Mouse (Mus musculus): Measurements from ENCODE around the gene Tap2. TPM values are rescaled to one million over a fixed set of nuclear protein-coding genes. Genes with fewer than 3 reads are reported as not detected.
A peak's percentile ranks its signal among the peaks of the same experiment; 100 is the strongest.

Gene Tap2
- polyA plus RNA-seq, 1 experiment: 0.83 TPM

- Histone ChIP-seq H3K27me3 (ENCODE audit: control insufficient read depth) (peaks cover 71% of the 10 kb centered on the region), H3K36me3 (ENCODE audit: control insufficient read depth) (no peaks in the 10 kb centered on the region), H3K9me3 (ENCODE audit: control insufficient read depth, low read length) (no peaks in the 10 kb centered on the region), H3K4me3 (replicated peaks) (no peak overlapping the region), H3K4me1 (ENCODE audit: control insufficient read depth) (peaks cover 21% of the 10 kb centered on the region)
- TF ChIP-seq GATA1 (IDR thresholded peaks at IDR 0.05; ENCODE audit: low read length) (no peak), TAL1 (IDR thresholded peaks at IDR 0.05; ENCODE audit: low read length) (no peak)
Measured at GRCm38 (mm10) chr17:34188986-34189385, 14.3 kb upstream of the Tap2 start.

GRCm38 (mm10) chr17:34192852-34193251 lies 10.5 kb upstream of the Tap2 start:
- no peaks in the 10 kb centered on the region for H3K36me3 ChIP-seq (ENCODE audit: control insufficient read depth)
- H3K4me3 ChIP-seq (replicated peaks): no peak overlapping the region
- H3K9me3 ChIP-seq (ENCODE audit: control insufficient read depth, low read length): no peaks in the 10 kb centered on the region
- H3K4me1 ChIP-seq (ENCODE audit: control insufficient read depth): peaks cover 14% of the 10 kb centered on the region
- H3K27me3 ChIP-seq (ENCODE audit: control insufficient read depth): peaks cover 82% of the 10 kb centered on the region
- TF ChIP-seq TAL1 (IDR thresholded peaks at IDR 0.05; ENCODE audit: low read length): no peak
- no peak for TF ChIP-seq GATA1 (IDR thresholded peaks at IDR 0.05; ENCODE audit: low read length)

DNA sequence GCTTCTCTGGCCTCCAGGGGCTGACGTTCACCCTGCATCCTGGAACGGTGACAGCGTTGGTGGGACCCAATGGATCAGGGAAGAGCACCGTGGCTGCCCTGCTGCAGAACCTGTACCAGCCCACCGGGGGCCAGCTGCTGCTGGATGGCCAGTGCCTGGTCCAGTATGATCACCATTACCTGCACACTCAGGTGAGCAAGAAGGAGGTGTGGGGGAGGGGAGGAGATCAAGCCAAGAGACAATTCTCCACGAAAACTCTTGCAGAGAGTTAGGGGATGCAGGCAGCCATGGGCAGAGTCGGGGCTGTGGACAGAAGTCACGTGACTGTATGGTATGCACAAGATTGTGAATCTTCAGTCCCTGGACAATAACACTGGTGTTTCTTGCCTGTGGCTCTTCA lies 9.9 kb upstream of the Tap2 start:
- Histone ChIP-seq H3K4me1 (ENCODE audit: control insufficient read depth) (peaks cover 13% of the 10 kb centered on the region), H3K36me3 (ENCODE audit: control insufficient read depth) (no peaks in the 10 kb centered on the region), H3K4me3 (replicated peaks) (no peak overlapping the region), H3K9me3 (ENCODE audit: control insufficient read depth, low read length) (no peaks in the 10 kb centered on the region), H3K27me3 (ENCODE audit: control insufficient read depth) (peaks cover 82% of the 10 kb centered on the region)
- TF ChIP-seq TAL1 (IDR thresholded peaks at IDR 0.05; ENCODE audit: low read length): no peak
- no peak for TF ChIP-seq GATA1 (IDR thresholded peaks at IDR 0.05; ENCODE audit: low read length)

DNA sequence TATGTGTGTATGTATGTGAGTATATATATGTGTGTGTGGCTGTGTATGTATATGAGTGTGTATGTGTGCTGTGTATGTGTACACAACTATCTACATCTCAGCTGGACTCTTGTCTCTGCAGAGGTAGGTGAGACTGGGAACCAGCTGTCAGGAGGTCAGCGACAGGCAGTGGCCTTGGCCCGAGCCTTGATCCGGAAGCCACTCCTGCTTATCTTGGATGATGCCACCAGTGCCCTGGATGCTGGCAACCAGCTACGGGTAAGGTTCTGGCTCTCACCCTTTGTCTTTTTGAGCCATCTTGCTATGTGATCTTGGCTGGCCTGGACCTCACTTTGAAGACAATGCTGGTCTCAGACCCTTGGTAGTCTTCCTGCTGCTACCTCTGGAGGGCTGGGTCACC lies 8.6 kb upstream of the Tap2 start:
- Histone ChIP-seq H3K27me3 (ENCODE audit: control insufficient read depth) (peaks cover 80% of the 10 kb centered on the region), H3K36me3 (ENCODE audit: control insufficient read depth) (no peaks in the 10 kb centered on the region), H3K9me3 (ENCODE audit: control insufficient read depth, low read length) (no peaks in the 10 kb centered on the region), H3K4me1 (ENCODE audit: control insufficient read depth) (peaks cover 14% of the 10 kb centered on the region), H3K4me3 (replicated peaks) (no peak overlapping the region)
- no peak for TF ChIP-seq GATA1 (IDR thresholded peaks at IDR 0.05; ENCODE audit: low read length)
- TF ChIP-seq TAL1 (IDR thresholded peaks at IDR 0.05; ENCODE audit: low read length): no peak

DNA sequence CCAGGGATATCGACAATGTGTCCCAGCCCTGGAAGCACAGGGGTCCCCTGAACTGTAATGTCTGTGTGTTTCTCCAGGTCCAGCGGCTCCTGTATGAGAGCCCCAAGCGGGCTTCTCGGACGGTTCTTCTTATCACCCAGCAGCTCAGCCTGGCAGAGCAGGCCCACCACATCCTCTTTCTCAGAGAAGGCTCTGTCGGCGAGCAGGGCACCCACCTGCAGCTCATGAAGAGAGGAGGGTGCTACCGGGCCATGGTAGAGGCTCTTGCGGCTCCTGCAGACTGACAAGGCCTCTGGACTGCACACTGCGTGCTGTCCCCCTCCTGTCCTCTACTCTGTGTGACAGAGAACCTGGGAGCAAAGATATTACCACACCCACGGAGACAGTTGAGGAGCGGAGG lies 6.8 kb upstream of the Tap2 start:
- H3K4me1 ChIP-seq (ENCODE audit: control insufficient read depth): peaks cover 14% of the 10 kb centered on the region
- H3K36me3 ChIP-seq (ENCODE audit: control insufficient read depth): no peaks in the 10 kb centered on the region
- TF ChIP-seq TAL1 (IDR thresholded peaks at IDR 0.05; ENCODE audit: low read length) (no peak), GATA1 (IDR thresholded peaks at IDR 0.05; ENCODE audit: low read length) (no peak)
- peaks cover 76% of the 10 kb centered on the region for H3K27me3 ChIP-seq (ENCODE audit: control insufficient read depth)
- H3K9me3 ChIP-seq (ENCODE audit: control insufficient read depth, low read length): no peaks in the 10 kb centered on the region
- no peak overlapping the region for H3K4me3 ChIP-seq (replicated peaks)

GRCm38 (mm10) chr17:34196941-34197894 lies 6.1 kb upstream of the Tap2 start, which contains the start of gene Psmb8:
TSS of gene Psmb8 (plus strand) at chr17:34197721.
- no peak for TF ChIP-seq TAL1 (IDR thresholded peaks at IDR 0.05; ENCODE audit: low read length)
- H3K4me1 ChIP-seq (ENCODE audit: control insufficient read depth): peaks cover 14% of the 10 kb centered on the region
- peaks cover 70% of the 10 kb centered on the region for H3K27me3 ChIP-seq (ENCODE audit: control insufficient read depth)
- peak within 1 kb of the TSS; percentile 47 for H3K4me3 ChIP-seq (replicated peaks)
- H3K9me3 ChIP-seq (ENCODE audit: control insufficient read depth, low read length): no peaks in the 10 kb centered on the region
- no peaks in the 10 kb centered on the region for H3K36me3 ChIP-seq (ENCODE audit: control insufficient read depth)

DNA sequence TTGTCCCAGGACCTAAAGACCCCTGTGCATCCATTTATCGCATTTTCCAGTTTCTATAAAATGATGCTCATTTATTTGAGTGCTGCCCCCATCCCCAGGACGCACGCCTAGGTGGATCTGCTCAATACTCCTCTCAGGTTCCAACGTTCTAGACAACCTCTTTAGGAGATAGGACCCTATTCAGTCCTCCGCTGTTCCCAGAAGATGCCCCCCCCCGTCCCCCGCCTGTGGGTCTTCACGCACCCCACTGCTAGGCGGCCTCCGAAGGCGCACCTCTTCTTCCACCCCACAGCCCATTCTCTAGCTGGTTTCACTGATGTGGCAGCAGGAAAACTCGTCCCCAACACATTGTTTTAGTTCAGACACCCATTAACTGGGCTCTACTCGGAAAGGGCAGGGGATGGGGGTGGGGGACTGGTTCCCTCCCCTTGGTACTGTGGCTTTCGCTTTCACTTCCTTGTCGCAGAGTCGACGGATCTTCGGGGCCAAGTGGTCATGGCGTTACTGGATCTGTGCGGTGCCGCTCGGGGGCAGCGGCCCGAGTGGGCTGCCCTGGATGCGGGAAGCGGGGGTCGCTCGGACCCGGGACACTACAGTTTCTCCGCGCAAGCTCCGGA lies 5.3 kb upstream of the Tap2 start:
- Histone ChIP-seq H3K4me3 (replicated peaks) (peak overlapping the region; percentile 47), H3K27me3 (ENCODE audit: control insufficient read depth) (peaks cover 65% of the 10 kb centered on the region), H3K9me3 (ENCODE audit: control insufficient read depth, low read length) (no peaks in the 10 kb centered on the region), H3K4me1 (ENCODE audit: control insufficient read depth) (peaks cover 14% of the 10 kb centered on the region), H3K36me3 (ENCODE audit: control insufficient read depth) (no peaks in the 10 kb centered on the region)
- TF ChIP-seq GATA1 (IDR thresholded peaks at IDR 0.05; ENCODE audit: low read length): no peak
- no peak for TF ChIP-seq TAL1 (IDR thresholded peaks at IDR 0.05; ENCODE audit: low read length)

GRCm38 (mm10) chr17:34198521-34198912 lies 4.8 kb upstream of the Tap2 start:
- no peak for TF ChIP-seq TAL1 (IDR thresholded peaks at IDR 0.05; ENCODE audit: low read length)
- TF ChIP-seq GATA1 (IDR thresholded peaks at IDR 0.05; ENCODE audit: low read length): no peak
- H3K27me3 ChIP-seq (ENCODE audit: control insufficient read depth): peaks cover 62% of the 10 kb centered on the region
- peak overlapping the region; percentile 47 for H3K4me3 ChIP-seq (replicated peaks)
- H3K9me3 ChIP-seq (ENCODE audit: control insufficient read depth, low read length): no peaks in the 10 kb centered on the region
- peaks cover 15% of the 10 kb centered on the region for H3K4me1 ChIP-seq (ENCODE audit: control insufficient read depth)
- no peaks in the 10 kb centered on the region for H3K36me3 ChIP-seq (ENCODE audit: control insufficient read depth)

- Histone ChIP-seq H3K9me3 (ENCODE audit: control insufficient read depth, low read length) (no peaks in the 10 kb centered on the region), H3K27me3 (ENCODE audit: control insufficient read depth) (peaks cover 56% of the 10 kb centered on the region), H3K4me3 (replicated peaks) (no peak overlapping the region), H3K4me1 (ENCODE audit: control insufficient read depth) (peaks cover 20% of the 10 kb centered on the region), H3K36me3 (ENCODE audit: control insufficient read depth) (no peaks in the 10 kb centered on the region)
- no peak for TF ChIP-seq GATA1 (IDR thresholded peaks at IDR 0.05; ENCODE audit: low read length)
- TF ChIP-seq TAL1 (IDR thresholded peaks at IDR 0.05; ENCODE audit: low read length): no peak
Measured at GRCm38 (mm10) chr17:34199050-34199619, 4.2 kb upstream of the Tap2 start.

Data from erythroblast, embryonic 14.5 days (primary cell).